Mouse (Mus musculus) cerebellum, postnatal 14 days (tissue): ENCODE results near the gene Tcl1b5.

Experiments used
- DNase-seq, 2 experiments: peaks; one replicate each; pipeline ENCODE4 v3.0.0; 2021; ENCODE audit warnings: mixed read lengths in 2 of 2

Tcl1b5 gene

DNA sequence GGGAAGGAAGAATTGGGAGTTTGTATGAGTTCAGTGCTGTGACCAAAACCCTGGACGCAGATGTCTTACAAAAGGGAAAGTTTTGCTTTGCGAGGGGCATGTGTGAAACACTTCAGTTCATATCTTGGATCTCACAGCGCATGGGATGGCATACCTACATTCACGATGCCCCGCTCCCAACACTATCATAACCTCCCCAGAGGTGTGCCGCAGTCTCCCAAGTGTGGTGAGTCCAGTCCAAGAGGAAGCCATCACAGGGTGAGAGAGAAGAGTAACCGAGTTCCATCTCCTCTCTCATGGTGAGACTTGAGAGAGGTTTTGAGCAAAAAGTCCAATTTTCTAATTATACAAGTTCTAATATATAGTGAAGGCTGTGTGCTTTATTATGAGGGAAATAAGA, 33.1 kb downstream of the Tcl1b5 start:
- no peak for DNase-seq

DNA sequence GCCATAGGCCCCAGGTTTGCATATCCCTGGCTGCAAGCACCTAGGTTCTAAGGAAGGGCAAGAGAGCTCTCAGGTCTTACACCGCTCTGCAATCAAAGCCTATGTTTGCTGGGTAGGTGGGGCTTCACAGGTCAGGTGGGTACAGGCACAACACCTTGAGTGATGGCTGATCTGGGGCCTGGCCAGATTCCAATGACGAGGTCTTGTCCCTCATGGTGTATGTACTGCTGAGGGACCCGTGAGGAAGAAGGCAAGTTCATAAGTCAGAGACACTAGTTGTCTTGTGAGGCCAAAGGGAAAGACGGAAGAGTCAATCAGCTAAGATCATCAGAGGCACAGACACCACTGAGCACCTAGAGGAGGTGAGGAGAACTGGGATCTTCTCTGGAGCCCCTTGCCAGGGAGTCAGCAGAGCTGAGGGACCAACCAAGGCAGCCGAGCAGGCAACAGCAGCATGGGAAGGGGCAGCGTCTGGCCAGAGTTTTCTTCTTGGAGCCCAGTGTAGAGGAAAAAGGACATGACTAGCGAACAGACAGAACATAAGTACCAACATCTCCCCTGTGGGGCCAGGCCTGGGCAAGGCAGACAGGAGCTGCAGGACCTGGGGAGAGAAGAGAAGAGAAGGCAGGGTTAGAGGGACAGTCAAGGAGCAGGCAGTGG, 41.1 kb downstream of the Tcl1b5 start:
- no peak for DNase-seq

DNA sequence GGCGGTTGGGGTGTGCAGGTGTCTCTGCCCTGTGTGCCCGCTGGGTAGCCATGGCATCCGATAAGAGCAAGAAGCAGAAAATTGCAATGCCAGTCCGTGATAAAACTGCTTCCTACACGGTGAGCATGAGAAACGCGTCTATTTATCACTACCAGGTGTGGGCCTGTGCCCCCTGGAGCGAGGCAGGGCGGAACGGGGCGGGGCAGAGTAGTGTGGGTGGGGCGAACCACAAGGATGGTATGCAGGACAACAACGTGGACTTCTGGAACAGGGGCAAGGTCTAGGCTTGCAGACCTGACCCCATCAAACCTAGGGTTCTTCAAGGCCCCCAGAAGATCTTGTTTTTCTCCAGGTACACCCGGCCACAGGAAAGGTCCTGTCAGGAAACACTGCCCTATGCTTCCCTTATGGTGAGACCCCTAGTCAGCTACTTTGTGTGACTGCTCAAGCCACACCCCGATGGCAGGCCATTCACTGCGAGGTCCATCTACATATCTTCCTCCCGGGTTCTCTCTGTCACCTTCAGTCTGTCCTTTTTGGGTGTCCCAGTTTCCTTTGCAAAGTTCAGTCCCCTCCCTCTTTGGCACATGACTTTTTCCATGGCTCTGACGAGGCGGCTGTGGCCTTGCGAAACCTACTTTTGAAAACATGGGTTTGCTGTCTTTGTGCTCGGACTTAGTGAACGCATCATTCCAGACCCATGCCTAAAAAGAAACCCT, 46.6 kb downstream of the Tcl1b5 start, which contains the start of gene Tcl1:
Gene Tcl1, minus strand, starts transcription at position 193 of the 719 bp plus-strand sequence.
- DNase-seq: no peak

DNA sequence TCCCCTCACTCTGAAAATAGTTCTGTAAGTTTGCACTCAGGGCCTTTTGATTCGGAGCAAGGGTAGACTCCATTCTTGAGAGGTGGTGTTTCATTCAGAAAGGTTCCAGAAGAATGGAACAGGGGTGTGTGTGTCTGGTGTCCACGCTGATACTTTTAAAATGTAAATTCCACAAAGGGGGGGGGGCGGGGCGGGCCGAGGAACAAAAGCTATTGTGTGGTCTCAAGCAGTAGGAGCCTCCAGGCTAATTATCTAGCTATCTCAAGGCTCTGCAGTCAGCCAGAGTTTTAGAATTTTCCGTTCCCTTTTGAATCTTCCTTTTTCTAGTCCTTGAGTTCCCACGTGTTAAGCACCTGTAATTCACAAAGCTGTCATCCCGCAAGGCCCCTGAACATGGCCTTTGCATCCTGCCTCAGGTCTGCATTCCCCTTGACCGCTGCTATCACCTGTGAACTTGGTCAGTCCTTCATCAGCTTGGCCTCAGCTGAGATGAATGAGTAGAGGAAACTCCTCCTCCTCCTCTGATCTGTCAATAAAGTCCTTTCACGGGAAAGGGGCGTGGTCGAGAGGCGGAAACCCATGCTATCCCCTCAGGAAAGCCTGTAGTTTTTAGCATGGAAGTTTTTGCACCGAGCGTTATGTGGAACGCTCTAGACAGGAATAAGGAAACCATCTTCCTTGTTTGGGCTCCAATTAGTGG, 48.6 kb downstream of the Tcl1b5 start:
- DNase-seq: no peak
